13 mouse cellular contexts compared by ENCODE assay signal in genomic region chr2:7080086-7080485, GRCm38 (mm10).
A peak's percentile ranks its signal among the peaks of the same experiment; 100 is the strongest.
DNase-seq lines count a peak whose midpoint lies in the region; ATAC-seq and TF ChIP-seq lines count a peak whose summit lies in the region.
"Had no signal": no experiment of that assay in that cellular context is flagged by ENCODE, and none has a peak within 500 bp of the region (broad histone marks: within the 10 kb centered on the region; RNA-seq: fewer than 3 reads in every experiment).

No protein-coding gene starts in this region.

- H3K36me3 ChIP-seq in heart, embryonic 13.5 days = peaks cover 23% of the 10 kb centered on the region
- H3K36me3 ChIP-seq in lung, postnatal 0 days (ENCODE audit: insufficient read depth, low read length) = no peaks in the 10 kb centered on the region
- H3K36me3 ChIP-seq in heart, embryonic 16.5 days (ENCODE audit: control insufficient read depth, insufficient read depth) = peaks cover 19% of the 10 kb centered on the region
- H3K36me3 ChIP-seq: midbrain, embryonic 12.5 days had no signal

- peak overlapping the region; percentile 87 for H3K9ac ChIP-seq in heart, embryonic 13.5 days
- H3K9ac ChIP-seq in lung, postnatal 0 days (replicated peaks; ENCODE audit: low read depth) = no peak overlapping the region
- H3K9ac ChIP-seq in heart, embryonic 16.5 days (ENCODE audit: low read length) = peak overlapping the region; percentile 87

- H3K4me3 ChIP-seq in heart, embryonic 13.5 days = peak overlapping the region; percentile 59
- peak overlapping the region; percentile 40; the same call in 1 of the 2 replicates for H3K4me3 ChIP-seq in lung, postnatal 0 days (ENCODE audit: low read depth, low read length)
- peak overlapping the region; percentile 59 for H3K4me3 ChIP-seq in heart, embryonic 16.5 days (ENCODE audit: low read length)

- peak overlapping the region; percentile 77 for H3K4me2 ChIP-seq in heart, embryonic 13.5 days
- H3K4me2 ChIP-seq in lung, postnatal 0 days (replicated peaks; ENCODE audit: low read depth, low read length) = peak overlapping the region; percentile 53
- peak overlapping the region; percentile 78 for H3K4me2 ChIP-seq in heart, embryonic 16.5 days (ENCODE audit: low read depth, low read length)

- peaks cover 43% of the 10 kb centered on the region for H3K4me1 ChIP-seq in heart, embryonic 13.5 days
- H3K4me1 ChIP-seq in lung, postnatal 0 days (ENCODE audit: insufficient read depth, low read depth, low read length) = peaks cover 13% of the 10 kb centered on the region; the same call in 1 of the 2 replicates
- peaks cover 30% of the 10 kb centered on the region for H3K4me1 ChIP-seq in heart, embryonic 16.5 days (ENCODE audit: control insufficient read depth, insufficient read depth, low read length)

- TF ChIP-seq CTCF in lung, postnatal 0 days (IDR thresholded peaks at IDR 0.05) = no peak

- no peaks in the 10 kb centered on the region for H3K27me3 ChIP-seq in heart, embryonic 13.5 days (replicated peaks)
- H3K27me3 ChIP-seq in lung, postnatal 0 days (replicated peaks; ENCODE audit: insufficient read depth, low read length) = no peaks in the 10 kb centered on the region
- no peaks in the 10 kb centered on the region for H3K27me3 ChIP-seq in heart, embryonic 16.5 days (ENCODE audit: control insufficient read depth, insufficient read depth, low read length)
- H3K27me3 ChIP-seq: limb, embryonic 12.5 days; midbrain, embryonic 12.5 days had no signal

- no peak for ATAC-seq in heart, embryonic 13.5 days (ENCODE audit: extremely low read depth, insufficient number of reproducible peaks, low FRiP score, low TSS enrichment)
- no peak for ATAC-seq in lung, postnatal 0 days
- ATAC-seq in heart, embryonic 16.5 days (replicated peaks; ENCODE audit: extremely low read depth, insufficient read depth, low FRiP score) = no peak
- ATAC-seq: inflammation-experienced regulatory T-cells, adult 6 months had no signal

- TF ChIP-seq EP300 in lung, postnatal 0 days (IDR thresholded peaks at IDR 0.05) = no peak

- peaks cover 21% of the 10 kb centered on the region for H3K9me3 ChIP-seq in heart, embryonic 13.5 days
- peaks cover 3% of the 10 kb centered on the region; the same call in 1 of the 2 replicates for H3K9me3 ChIP-seq in lung, postnatal 0 days (ENCODE audit: low read length)
- H3K9me3 ChIP-seq in heart, embryonic 16.5 days (replicated peaks; ENCODE audit: control insufficient read depth, low read length) = peaks cover 19% of the 10 kb centered on the region

- DNase-seq in heart, adult 18-20 months = no peak
- DNase-seq in lung, postnatal 0 days (ENCODE audit: low spot score) = no peak
- DNase-seq in lung, postnatal 4 days = no peak
- no peak for DNase-seq in c-Kit-positive CD71-positive TER-119-positive erythroid progenitor cells, embryonic 14.5 days (ENCODE audit: low spot score)
- no peak for DNase-seq in gastrocnemius, adult 8-10 months (ENCODE audit: low spot score in 2 of 2)
- DNase-seq: adrenal gland, postnatal 25 days; gastrocnemius, postnatal 25 days; kidney, postnatal 25 days had no signal

- peak overlapping the region; percentile 98 for H3K27ac ChIP-seq in heart, embryonic 13.5 days (replicated peaks)
- no peak overlapping the region for H3K27ac ChIP-seq in lung, postnatal 0 days (ENCODE audit: low read length)
- H3K27ac ChIP-seq in heart, embryonic 16.5 days (ENCODE audit: low read length) = peak overlapping the region; percentile 98
- H3K27ac ChIP-seq: limb, embryonic 12.5 days had no signal

- WGBS in heart, embryonic 13.5 days = 46% methylated on average over 7 of the region's 7 CpGs
- 34% methylated on average over 7 of the region's 7 CpGs for WGBS in lung, postnatal 0 days
- 40% methylated on average over 7 of the region's 7 CpGs for WGBS in heart, embryonic 16.5 days
